Mouse (Mus musculus): ENCODE measurements around the gene Rbks. TPM values are rescaled to one million over a fixed set of nuclear protein-coding genes. Genes with fewer than 3 reads are reported as not detected.
A peak's percentile ranks its signal among the peaks of the same experiment; 100 is the strongest.

Rbks gene
- polyA plus RNA-seq, 1 experiment from 2014 or later = 4.9 TPM

DNA sequence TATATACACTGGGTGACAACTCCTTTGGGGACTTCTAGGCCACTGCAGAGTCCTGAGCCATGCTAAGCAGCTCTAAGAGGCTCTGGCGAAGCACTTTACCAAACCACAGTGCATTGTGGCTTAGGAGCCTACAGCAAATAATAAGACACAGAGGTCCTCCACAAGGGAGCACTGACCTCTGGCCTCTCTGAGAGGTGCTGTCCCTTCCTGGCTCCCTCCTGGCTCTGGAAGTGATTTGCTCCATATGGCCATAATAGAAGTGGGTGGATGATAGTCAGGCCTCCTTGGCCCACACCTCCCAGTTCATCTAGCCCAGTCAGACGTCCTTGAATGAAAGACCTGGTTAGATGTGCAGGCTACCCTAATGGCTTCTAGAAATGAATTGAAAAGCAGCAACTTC is 109.4 kb downstream of the Rbks start:
- Histone ChIP-seq H3K4me3 (no peak overlapping the region), H3K36me3 (no peaks in the 10 kb centered on the region), H3K4me1 (peaks cover 33% of the 10 kb centered on the region), H3K9me3 (replicated peaks) (no peaks in the 10 kb centered on the region), H3K27ac (peak overlapping the region; percentile 59; the same call in 1 of the 2 replicates), H3K27me3 (ENCODE audit: low read depth, poor library complexity, severe bottlenecking) (no peaks in the 10 kb centered on the region)
- peak; percentile 42 for DNase-seq (ENCODE audit: low spot score)
- WGBS = 20% methylated on average over 2 of the region's 2 CpGs

DNA sequence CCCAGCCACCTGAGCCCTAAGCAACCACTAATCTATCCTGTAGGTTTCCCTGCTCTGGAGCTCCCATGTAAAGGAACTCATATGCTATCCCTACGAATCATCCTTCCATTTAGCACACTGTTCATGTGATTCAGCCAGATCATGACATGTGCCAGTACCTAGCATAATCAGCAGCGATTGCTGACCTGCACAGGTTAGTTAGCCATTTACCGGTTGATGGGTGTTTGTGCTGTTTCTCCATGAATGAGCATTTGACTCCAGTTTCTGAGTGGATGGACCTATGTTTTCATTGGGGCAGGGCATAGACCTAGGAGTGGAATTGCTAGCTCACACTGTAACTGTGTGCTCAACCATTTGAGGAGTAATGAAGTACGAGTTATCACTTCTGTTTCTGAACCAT is 111.9 kb downstream of the Rbks start:
- DNase-seq (ENCODE audit: low spot score) = no peak
- no peak overlapping the region for H3K27ac ChIP-seq
- H3K27me3 ChIP-seq (ENCODE audit: low read depth, poor library complexity, severe bottlenecking) = no peaks in the 10 kb centered on the region
- WGBS = 91% methylated on average over 4 of the region's 4 CpGs
- no peak overlapping the region for H3K4me3 ChIP-seq
- H3K4me1 ChIP-seq = peaks cover 33% of the 10 kb centered on the region
- H3K9me3 ChIP-seq (replicated peaks) = no peaks in the 10 kb centered on the region
- no peaks in the 10 kb centered on the region for H3K36me3 ChIP-seq

DNA sequence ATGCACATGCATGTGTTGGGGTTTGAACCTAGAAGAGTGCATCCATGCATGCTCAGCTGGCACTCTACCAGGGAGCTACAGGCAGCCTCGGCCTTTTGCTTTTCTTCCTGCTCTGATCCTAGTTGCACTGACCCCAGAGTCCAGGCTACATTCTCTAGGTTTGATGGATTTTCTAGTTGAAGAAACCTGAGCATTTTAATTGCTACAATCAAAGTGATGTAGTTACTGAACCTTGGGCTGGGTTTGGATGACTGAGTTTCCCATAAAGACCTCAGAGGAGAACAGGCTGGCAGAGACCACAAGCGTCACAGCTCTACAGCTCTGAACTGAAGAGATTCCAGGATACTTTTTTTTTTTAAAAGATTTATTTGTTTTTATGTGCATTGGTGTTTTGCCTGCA is 114.2 kb downstream of the Rbks start:
- DNase-seq (ENCODE audit: low spot score) = no peak
- Histone ChIP-seq H3K4me3 (no peak overlapping the region), H3K27ac (no peak overlapping the region), H3K36me3 (no peaks in the 10 kb centered on the region), H3K27me3 (ENCODE audit: low read depth, poor library complexity, severe bottlenecking) (no peaks in the 10 kb centered on the region), H3K4me1 (peaks cover 20% of the 10 kb centered on the region), H3K9me3 (replicated peaks) (no peaks in the 10 kb centered on the region)
- 85% methylated on average over 2 of the region's 2 CpGs for WGBS

DNA sequence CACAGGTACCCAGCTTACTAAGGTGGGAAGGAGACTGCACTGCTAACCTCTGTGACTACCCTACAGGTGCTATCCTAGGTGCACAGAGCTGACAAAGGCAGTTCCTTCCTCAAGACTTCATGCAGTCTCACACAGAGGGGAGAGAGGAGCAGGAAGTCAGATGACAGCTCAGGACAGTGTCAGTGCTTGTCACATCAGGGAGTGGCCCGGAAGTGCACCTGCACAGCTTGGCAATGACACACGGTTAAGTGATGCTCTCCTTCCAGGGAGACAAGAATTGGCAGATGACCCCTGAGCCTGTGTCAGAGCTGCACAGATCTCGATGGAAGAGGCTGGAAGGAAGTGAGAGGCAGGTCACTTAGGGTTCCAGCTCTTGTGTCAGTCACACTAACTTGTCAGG is 115.5 kb downstream of the Rbks start:
- H3K27me3 ChIP-seq (ENCODE audit: low read depth, poor library complexity, severe bottlenecking) = no peaks in the 10 kb centered on the region
- no peak overlapping the region for H3K4me3 ChIP-seq
- no peaks in the 10 kb centered on the region for H3K36me3 ChIP-seq
- no peak for DNase-seq (ENCODE audit: low spot score)
- no peak overlapping the region for H3K27ac ChIP-seq
- no peaks in the 10 kb centered on the region for H3K9me3 ChIP-seq (replicated peaks)
- peaks cover 6% of the 10 kb centered on the region for H3K4me1 ChIP-seq
- WGBS = 79% methylated on average over 3 of the region's 3 CpGs

DNA sequence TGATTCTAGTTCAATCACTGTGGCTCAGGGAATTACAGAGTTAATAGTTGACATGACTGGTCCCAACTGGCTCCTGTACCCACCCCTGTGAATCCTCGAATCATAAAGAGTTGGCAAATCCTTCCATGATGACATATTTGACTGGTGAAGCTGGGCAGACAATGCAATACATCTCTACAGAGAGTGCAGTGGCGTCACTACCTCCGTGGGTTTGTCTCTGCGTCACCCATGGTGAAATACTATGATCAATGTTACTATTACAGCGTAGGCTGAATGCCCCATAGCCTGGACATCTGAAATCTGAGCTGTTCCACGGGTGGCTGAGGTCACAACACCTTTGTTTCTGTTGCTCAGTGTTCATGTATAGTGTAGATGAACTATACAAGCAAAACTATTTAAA is 116.2 kb downstream of the Rbks start:
- no peak overlapping the region for H3K27ac ChIP-seq
- H3K36me3 ChIP-seq = no peaks in the 10 kb centered on the region
- H3K9me3 ChIP-seq (replicated peaks) = no peaks in the 10 kb centered on the region
- H3K27me3 ChIP-seq (ENCODE audit: low read depth, poor library complexity, severe bottlenecking) = no peaks in the 10 kb centered on the region
- 87% methylated on average over 6 of the region's 6 CpGs for WGBS
- no peak for DNase-seq (ENCODE audit: low spot score)
- H3K4me1 ChIP-seq = peaks cover 3% of the 10 kb centered on the region; the same call in 1 of the 2 replicates
- H3K4me3 ChIP-seq = no peak overlapping the region

DNA sequence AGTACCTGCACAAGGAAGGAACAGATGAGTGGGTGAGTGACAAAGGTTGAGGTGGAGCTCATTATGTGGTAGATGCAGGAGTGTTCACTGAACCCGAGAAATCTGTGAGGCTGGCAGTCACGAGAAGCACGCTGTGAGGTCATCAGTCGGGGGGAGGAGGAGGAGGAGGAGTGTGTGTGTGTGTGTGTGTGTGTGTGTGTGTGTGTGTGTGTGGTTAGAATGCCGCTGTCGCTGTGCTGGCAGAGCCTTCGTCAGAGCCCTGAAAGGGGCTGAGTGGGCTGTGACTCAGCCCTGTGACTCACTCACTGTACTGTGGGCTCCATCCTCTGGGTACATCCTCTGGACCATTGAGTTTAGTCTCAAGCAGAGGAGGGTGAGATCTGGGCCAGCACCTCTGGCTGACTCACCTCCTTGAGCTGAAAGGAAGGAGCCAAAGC is 120.9 kb downstream of the Rbks start:
- no peaks in the 10 kb centered on the region for H3K27me3 ChIP-seq (ENCODE audit: low read depth, poor library complexity, severe bottlenecking)
- 90% methylated on average over 7 of the region's 7 CpGs for WGBS
- H3K4me3 ChIP-seq = no peak overlapping the region

More for the DNA sequence above, 120.9 kb downstream of the Rbks start:
- Histone ChIP-seq H3K36me3 (no peaks in the 10 kb centered on the region), H3K9me3 (replicated peaks) (no peaks in the 10 kb centered on the region), H3K4me1 (peaks cover 5% of the 10 kb centered on the region), H3K27ac (no peak overlapping the region)
- no peak for DNase-seq (ENCODE audit: low spot score)

Small RNA genes lying within 50 kb of the gene (microRNA-seq; reads per million reads assigned to microRNA genes)
- not detected for gene Mir3473e

Other genes starting within 250 kb of the Rbks start
- 65.6 and 79.8 TPM in 2 replicates for gene Zfp512, start 245.2 kb downstream of the Rbks start, polyA plus RNA-seq (2016; fragmentation: Nextera tagmentation; extraction: Ambion mirVana)
- gene 4930548H24Rik, start 211.9 kb downstream of the Rbks start, polyA plus RNA-seq (2016; fragmentation: Nextera tagmentation; extraction: Ambion mirVana) = not detected in 2 replicates
- gene Gpn1, start 202.9 kb downstream of the Rbks start, polyA plus RNA-seq (2016; fragmentation: Nextera tagmentation; extraction: Ambion mirVana) = 119 and 125 TPM in 2 replicates
- 34.0 and 34.4 TPM in 2 replicates for gene Slc4a1ap, start 170.6 kb downstream of the Rbks start, polyA plus RNA-seq (2016; fragmentation: Nextera tagmentation; extraction: Ambion mirVana)
- gene Supt7l, start 169.8 kb downstream of the Rbks start, polyA plus RNA-seq (2016; fragmentation: Nextera tagmentation; extraction: Ambion mirVana) = 26.3 and 32.8 TPM in 2 replicates
- 254 and 274 TPM in 2 replicates for gene Mrpl33, start 100.7 kb downstream of the Rbks start, polyA plus RNA-seq (2016; fragmentation: Nextera tagmentation; extraction: Ambion mirVana)
- gene Babam2, start 57 bp upstream of the Rbks start, polyA plus RNA-seq (2016; fragmentation: Nextera tagmentation; extraction: Ambion mirVana) = 35.7 and 37.0 TPM in 2 replicates